Mouse (Mus musculus) adrenal gland (tissue): ENCODE measurements at regions not wholly inside any gene's neighbourhood (a gene's known extent, or its start where the extent isn't known, plus 50 kb on each side); places are given as distances from the start of the nearest gene placed in this dataset.

ENCODE experiments used
- intact Hi-C: fragments of 180-260 bp; cut with DNase I; formaldehyde crosslinking; loops from one replicate; pipeline ENCODE4 v1.15.1; 2025

GRCm38 (mm10) chr14:99708066-99708465 is 409.6 kb downstream of the Klf5 start:
- intact Hi-C loops = no loop called here

DNA sequence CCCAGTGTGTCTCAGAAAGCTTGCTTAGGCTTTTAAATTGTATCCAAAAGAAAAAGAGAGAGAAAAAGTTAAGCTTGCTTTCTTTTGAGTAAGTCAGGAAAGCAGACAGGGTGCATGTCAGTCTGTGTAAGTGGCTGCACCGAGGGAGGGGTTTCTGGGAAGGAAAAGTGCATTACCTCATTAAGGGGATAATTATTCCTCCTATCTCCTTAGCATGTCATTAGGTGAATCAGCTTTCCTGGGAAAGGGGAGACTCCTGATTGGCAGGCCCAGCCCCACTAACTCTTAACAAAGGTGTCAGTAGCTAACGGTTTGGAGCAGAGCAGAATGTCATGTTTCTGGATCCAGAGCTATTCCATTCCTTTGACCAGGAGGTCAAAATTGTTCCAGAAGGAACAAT is 411.3 kb downstream of the Klf5 start:
- intact Hi-C loops = no loop called here

DNA sequence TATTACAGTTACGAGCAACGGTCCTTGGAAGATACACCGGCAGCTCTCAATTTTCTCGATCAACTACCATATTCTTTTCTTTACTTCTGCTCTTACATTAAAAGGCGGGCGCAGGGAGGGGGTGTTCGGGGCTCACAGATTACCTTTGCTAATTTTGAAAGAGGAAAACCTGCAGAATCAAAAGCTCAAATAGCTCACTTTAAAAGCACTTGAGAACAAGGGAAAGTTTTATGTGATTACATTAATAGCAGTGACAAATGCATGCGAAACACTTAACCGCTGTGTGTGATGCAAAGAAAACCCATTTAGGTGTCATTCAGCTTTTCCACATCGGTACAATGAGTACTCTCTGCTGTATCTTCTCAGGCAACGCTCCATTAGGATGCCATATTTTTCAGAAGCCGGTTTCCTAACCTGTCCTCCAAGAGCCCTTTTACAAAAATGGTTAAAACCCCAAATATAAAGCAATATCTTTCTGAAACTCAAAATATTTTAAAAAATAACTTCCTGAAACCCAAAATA is 412.2 kb downstream of the Klf5 start:
- intact Hi-C loops = no loop called here

- intact Hi-C loops = no loop called here
These were observed 414.1 kb downstream of the Klf5 start for GRCm38 (mm10) chr14:99712624-99713023.

GRCm38 (mm10) chr14:99713069-99713830 is 414.8 kb downstream of the Klf5 start:
- intact Hi-C loops = no loop called here

GRCm38 (mm10) chr14:99733474-99734199 is 435.1 kb downstream of the Klf5 start:
- intact Hi-C loops = no loop called here

- intact Hi-C loops = no loop called here
These were observed 435.7 kb downstream of the Klf5 start for GRCm38 (mm10) chr14:99734200-99734567.

DNA sequence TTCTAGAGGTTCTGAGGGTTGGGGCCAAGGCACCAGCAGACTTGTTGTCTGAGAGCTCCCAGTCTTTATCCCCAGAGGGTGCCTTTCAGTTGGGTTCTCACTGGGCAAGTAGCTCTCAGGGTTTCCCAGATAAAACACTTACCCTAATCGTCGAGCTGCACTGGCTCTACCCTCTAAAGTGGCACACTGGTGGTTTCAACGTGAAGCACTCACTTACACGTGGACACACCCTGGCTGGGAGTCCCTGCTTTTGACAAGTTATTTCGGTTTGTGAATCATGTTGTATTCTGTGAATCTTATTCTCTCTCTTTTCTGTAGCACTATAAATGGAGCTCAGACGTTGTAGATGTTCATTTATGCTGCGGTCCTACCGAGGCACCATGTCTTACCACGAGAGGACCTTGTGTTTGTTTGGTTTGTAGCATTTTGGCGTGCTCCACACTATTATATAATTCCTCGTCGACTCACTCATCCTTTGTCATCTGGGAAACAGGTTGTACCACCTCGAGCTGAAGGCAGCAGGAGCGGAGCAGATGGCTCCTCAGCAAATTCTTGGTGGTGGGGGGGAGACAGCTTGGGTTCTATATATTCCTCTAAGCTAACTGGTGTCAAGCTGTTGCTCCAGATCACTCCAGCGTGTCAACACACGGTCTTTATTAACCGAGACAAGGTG is 445.3 kb downstream of the Klf5 start:
- intact Hi-C loops = no loop called here

- intact Hi-C loops = no loop called here
These were observed 446.7 kb downstream of the Klf5 start for GRCm38 (mm10) chr14:99745209-99745608.

DNA sequence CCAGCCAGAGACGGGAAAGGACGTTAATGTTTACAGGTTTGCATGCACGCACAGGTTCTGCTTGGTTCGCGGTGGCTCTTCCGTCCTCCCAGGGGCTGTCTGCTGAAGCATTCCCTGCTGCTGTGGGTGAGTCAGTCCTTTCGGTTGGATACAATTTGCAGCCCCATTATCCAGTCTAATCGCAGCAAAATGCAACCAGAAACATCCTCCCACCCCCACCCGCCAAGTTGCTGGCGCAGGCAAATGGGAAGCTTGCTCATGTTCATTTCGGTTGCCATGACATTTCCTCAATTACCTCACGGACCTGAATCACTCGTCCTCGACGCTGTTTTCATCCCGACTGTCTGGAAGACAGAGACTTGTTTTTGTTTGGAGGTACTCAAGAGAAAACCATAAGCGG is 449.7 kb downstream of the Klf5 start:
- intact Hi-C loops = no loop called here

GRCm38 (mm10) chr14:99749308-99750305 is 451.1 kb downstream of the Klf5 start:
- intact Hi-C loops = no loop called here

GRCm38 (mm10) chr14:99758045-99758444 is 459.6 kb downstream of the Klf5 start:
- intact Hi-C loops = no loop called here

- intact Hi-C loops = no loop called here
These were observed 464.8 kb downstream of the Klf5 start for GRCm38 (mm10) chr14:99763336-99763735.

- intact Hi-C loops = no loop called here
These were observed 472.5 kb downstream of the Klf5 start for GRCm38 (mm10) chr14:99771009-99771408.

GRCm38 (mm10) chr14:99772774-99773423 is 474.4 kb downstream of the Klf5 start:
- intact Hi-C loops = no loop called here

DNA sequence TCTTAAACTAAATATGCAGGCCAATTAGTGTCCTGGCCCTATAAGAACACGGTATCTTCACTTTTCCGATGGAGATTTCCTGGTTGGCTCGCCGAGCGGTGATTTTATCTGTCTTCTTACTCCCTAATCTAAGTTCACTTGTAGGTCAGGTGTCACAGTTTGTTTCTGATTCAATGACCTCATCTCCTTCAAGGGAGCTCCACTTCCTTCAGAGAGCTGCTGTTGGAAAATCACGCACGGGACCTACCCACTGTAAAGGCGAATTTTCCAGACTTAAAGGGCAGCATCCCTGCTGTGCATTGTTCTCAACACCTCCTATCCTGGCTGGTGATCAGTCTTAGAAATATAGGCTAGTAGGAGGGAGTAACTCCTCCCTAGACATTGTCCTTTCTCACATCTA is 480.0 kb downstream of the Klf5 start:
- intact Hi-C loops = no loop called here

DNA sequence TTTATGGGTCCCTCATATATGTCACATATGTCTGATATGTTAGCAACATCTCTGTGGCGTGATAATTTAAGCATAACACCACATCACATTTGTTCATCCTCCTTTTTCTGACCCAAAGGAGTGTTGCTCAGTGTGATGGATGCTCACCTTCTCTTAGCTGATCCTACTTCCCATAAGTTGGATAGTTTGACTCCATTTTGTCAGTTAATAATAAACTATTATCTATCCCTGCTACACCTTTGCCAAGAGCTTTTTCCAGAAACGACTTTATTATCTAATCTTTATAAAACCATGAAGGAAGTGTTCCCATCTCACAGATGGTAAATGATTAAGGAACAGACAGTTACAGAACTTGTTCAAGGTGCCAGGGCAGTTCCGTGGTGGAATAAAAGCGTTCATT is 480.5 kb downstream of the Klf5 start:
- intact Hi-C loops = no loop called here

GRCm38 (mm10) chr14:99783646-99784045 is 485.2 kb downstream of the Klf5 start:
- intact Hi-C loops = no loop called here

DNA sequence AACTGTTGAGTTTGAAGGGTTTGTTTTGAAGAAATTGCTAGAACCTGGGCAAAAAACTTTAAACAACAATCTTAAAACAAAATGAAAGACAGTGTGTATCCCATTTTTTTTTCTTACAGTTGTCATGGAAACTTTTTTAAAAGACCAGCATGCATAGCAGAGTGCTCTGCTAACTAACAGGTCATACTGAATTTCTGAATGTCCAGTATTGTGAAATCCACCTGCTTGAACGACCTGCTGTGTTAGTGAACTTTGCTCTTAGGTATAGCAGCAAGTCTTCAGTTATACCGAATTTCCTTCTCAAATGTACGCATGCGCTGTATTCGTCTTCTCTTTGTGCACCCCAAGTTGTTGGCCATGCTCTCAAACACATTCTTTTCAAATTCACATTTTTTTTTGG is 486.6 kb downstream of the Klf5 start:
- intact Hi-C loops = no loop called here

DNA sequence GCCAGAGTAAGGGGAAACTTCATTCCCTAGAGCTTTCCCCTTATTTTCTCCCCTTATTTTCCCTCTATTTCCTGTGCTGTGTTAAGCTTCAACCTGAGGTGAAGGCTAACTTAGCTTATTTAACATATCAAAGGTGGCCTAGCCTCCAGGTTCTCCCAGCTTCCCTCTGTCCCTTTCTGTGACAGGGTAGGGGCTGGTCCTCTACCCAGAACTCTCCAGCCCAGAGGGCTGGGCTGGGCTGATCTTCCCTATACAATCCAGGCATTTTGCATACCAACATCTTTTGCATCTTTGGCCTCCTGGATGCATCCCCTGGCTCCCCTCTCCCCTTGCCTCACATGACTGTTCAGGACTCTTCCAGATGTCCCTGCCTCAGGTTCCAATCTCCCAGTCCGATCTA is 487.9 kb downstream of the Klf5 start:
- intact Hi-C loops = no loop called here
